ENCODE assay signal across 8 mouse cellular contexts in the genomic region with DNA sequence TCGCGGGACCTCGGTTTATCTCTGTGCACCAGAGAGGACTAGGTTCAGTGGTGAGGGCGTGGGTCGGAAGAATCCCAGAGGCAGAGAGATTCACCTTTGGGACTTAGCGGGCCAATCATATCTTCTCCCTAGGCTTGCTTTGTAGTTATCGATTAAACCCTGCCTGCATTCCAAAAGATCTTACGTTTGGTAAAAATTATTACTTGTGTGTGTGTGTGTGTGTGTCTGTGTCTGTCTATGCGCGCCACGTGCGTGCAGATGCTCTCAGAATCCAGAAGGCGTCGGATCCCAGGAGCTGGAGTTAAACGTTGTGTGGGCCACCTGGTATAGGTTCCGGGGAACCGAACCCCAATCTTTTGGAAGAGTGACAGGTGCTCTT. TPM values are rescaled to one million over a fixed set of nuclear protein-coding genes. Genes with fewer than 3 reads are reported as not detected.
DNase-seq lines count a peak whose midpoint lies in the region; ATAC-seq and TF ChIP-seq lines count a peak whose summit lies in the region.

No protein-coding gene starts in this region.

- intact Hi-C loops in heart, postnatal 36 days (cut with DNase I): no loop called here
- intact Hi-C loops in left cerebral cortex, postnatal 36 days (cut with DNase I): no loop called here

- H3K4me1 ChIP-seq in heart, embryonic 12.5 days (replicated peaks): peaks cover 13% of the 10 kb centered on the region
- H3K4me1 ChIP-seq in E14TG2a.4 (replicated peaks; ENCODE audit: low read depth, low read length): peaks cover 30% of the 10 kb centered on the region
- peaks cover 34% of the 10 kb centered on the region for H3K4me1 ChIP-seq in forebrain, embryonic 10.5 days
- H3K4me1 ChIP-seq in liver, embryonic 13.5 days (replicated peaks): peaks cover 27% of the 10 kb centered on the region

- H3K4me3 ChIP-seq in heart, embryonic 12.5 days: peak overlapping the region; percentile 85
- H3K4me3 ChIP-seq in E14TG2a.4 (replicated peaks; ENCODE audit: low read length): peak overlapping the region; percentile 93
- peak overlapping the region; percentile 82 for H3K4me3 ChIP-seq in forebrain, embryonic 10.5 days
- peak overlapping the region; percentile 73 for H3K4me3 ChIP-seq in liver, embryonic 13.5 days (replicated peaks)

- no peaks in the 10 kb centered on the region for H3K36me3 ChIP-seq in heart, embryonic 12.5 days
- H3K36me3 ChIP-seq in E14TG2a.4 (ENCODE audit: insufficient read depth, low read length): peaks cover 33% of the 10 kb centered on the region
- H3K36me3 ChIP-seq in forebrain, embryonic 10.5 days (replicated peaks): peaks cover 32% of the 10 kb centered on the region
- H3K36me3 ChIP-seq in liver, embryonic 13.5 days: peaks cover 8% of the 10 kb centered on the region

- peak overlapping the region; percentile 58 for H3K27ac ChIP-seq in heart, embryonic 12.5 days (ENCODE audit: poor library complexity, severe bottlenecking)
- H3K27ac ChIP-seq in forebrain, embryonic 10.5 days: peak overlapping the region; percentile 95
- H3K27ac ChIP-seq in liver, embryonic 13.5 days: peak overlapping the region; percentile 60

- 5% methylated on average over 17 of the region's 17 CpGs for WGBS in heart, embryonic 12.5 days
- 3% methylated on average over 17 of the region's 17 CpGs for WGBS in forebrain, embryonic 10.5 days
- WGBS in liver, embryonic 13.5 days (ENCODE audit: insufficient replicate concordance): 7% methylated on average over 17 of the region's 17 CpGs

- H3K27me3 ChIP-seq in heart, embryonic 12.5 days (replicated peaks): no peaks in the 10 kb centered on the region
- no peaks in the 10 kb centered on the region for H3K27me3 ChIP-seq in E14TG2a.4 (ENCODE audit: insufficient read depth, low read length)
- no peaks in the 10 kb centered on the region for H3K27me3 ChIP-seq in forebrain, embryonic 10.5 days (ENCODE audit: poor library complexity, severe bottlenecking)
- H3K27me3 ChIP-seq in liver, embryonic 13.5 days: no peaks in the 10 kb centered on the region

- peak overlapping the region; percentile 68 for H3K4me2 ChIP-seq in heart, embryonic 12.5 days
- H3K4me2 ChIP-seq in liver, embryonic 13.5 days: peak overlapping the region; percentile 73

- H3K9me3 ChIP-seq in heart, embryonic 12.5 days (replicated peaks): no peaks in the 10 kb centered on the region
- peaks cover 35% of the 10 kb centered on the region for H3K9me3 ChIP-seq in E14TG2a.4 (ENCODE audit: low read length)
- H3K9me3 ChIP-seq in forebrain, embryonic 10.5 days: peaks cover 12% of the 10 kb centered on the region; the same call in 1 of the 2 replicates
- H3K9me3 ChIP-seq in liver, embryonic 13.5 days (replicated peaks): no peaks in the 10 kb centered on the region

- no peak for DNase-seq in heart, postnatal 36 days
- DNase-seq in forebrain, embryonic 10.5 days (ENCODE audit: extremely low spot score, low spot score): no peak
- no peak for DNase-seq in liver, embryonic 13.5 days
- DNase-seq in adrenal gland, adult 8-10 months: no peak
- DNase-seq in adrenal gland, postnatal 14 days: no peak
- DNase-seq in left cerebral cortex, postnatal 36 days (ENCODE audit: low spot score in 2 of 2): no peak

- peak overlapping the region; percentile 87 for H3K9ac ChIP-seq in heart, embryonic 12.5 days
- H3K9ac ChIP-seq in liver, embryonic 13.5 days: peak overlapping the region; percentile 77

- no peak for TF ChIP-seq CTCF in E14TG2a.4 (conservative IDR thresholded peaks at IDR 0.05; ENCODE audit: low read length)

- ATAC-seq in heart, embryonic 12.5 days (ENCODE audit: insufficient number of reproducible peaks, low FRiP score): no peak
- no peak for ATAC-seq in liver, embryonic 13.5 days (ENCODE audit: low read depth)

RNA-seq across cellular contexts. Expression of a gene that starts 0.3 kb away (rescaled TPM):
- polyA plus RNA-seq in heart, embryonic 12.5 days (2016; fragmentation: Nextera tagmentation; extraction: Ambion mirVana): 39.9 and 40.5 TPM in 2 replicates
- total RNA-seq in heart, postnatal 36 days (2021): 10 to 100 TPM; 29.0 to 32.7 TPM
- 65.4 and 67.8 TPM in 2 replicates for polyA plus RNA-seq in forebrain, embryonic 10.5 days (2016; fragmentation: Nextera tagmentation; extraction: Ambion mirVana)
- polyA plus RNA-seq in liver, embryonic 13.5 days (2015; fragmentation: Nextera tagmentation; extraction: Ambion mirVana): 27.7 and 32.0 TPM in 2 replicates
- total RNA-seq in adrenal gland, adult 8-10 months (2022): 10 to 100 TPM; 28.0 to 34.1 (median 32.0) TPM
- 27.6 and 27.9 TPM in 2 replicates for total RNA-seq in adrenal gland, postnatal 14 days (2021)
- 10 to 100 TPM; 27.1 to 30.1 TPM for total RNA-seq in left cerebral cortex, postnatal 36 days (2021)

RNA-seq across cellular contexts. Expression of a gene that starts 0.6 kb away (rescaled TPM):
- polyA plus RNA-seq in heart, embryonic 12.5 days (2016; fragmentation: Nextera tagmentation; extraction: Ambion mirVana): 6.1 and 6.8 TPM in 2 replicates
- total RNA-seq in heart, postnatal 36 days (2021): 1 to 10 TPM in 1 of 2 experiments, under 1 TPM in 1; 0.35 to 1.2 TPM
- polyA plus RNA-seq in forebrain, embryonic 10.5 days (2016; fragmentation: Nextera tagmentation; extraction: Ambion mirVana): 16.2 and 17.7 TPM in 2 replicates
- 5.7 and 7.0 TPM in 2 replicates for polyA plus RNA-seq in liver, embryonic 13.5 days (2015; fragmentation: Nextera tagmentation; extraction: Ambion mirVana)
- total RNA-seq in adrenal gland, adult 8-10 months (2022): 1 to 10 TPM; 1.5 to 3.2 (median 2.0) TPM
- total RNA-seq in adrenal gland, postnatal 14 days (2021): 2.0 and 2.4 TPM in 2 replicates
- total RNA-seq in left cerebral cortex, postnatal 36 days (2021): 1 to 10 TPM; 1.2 to 1.8 TPM

RNA-seq across cellular contexts. Expression of a gene that starts 37.6 kb away (rescaled TPM):
- 2.6 and 2.9 TPM in 2 replicates for polyA plus RNA-seq in heart, embryonic 12.5 days (2016; fragmentation: Nextera tagmentation; extraction: Ambion mirVana)
- total RNA-seq in heart, postnatal 36 days (2021): 10 to 100 TPM; 11.6 to 11.8 TPM
- 6.3 and 7.1 TPM in 2 replicates for polyA plus RNA-seq in forebrain, embryonic 10.5 days (2016; fragmentation: Nextera tagmentation; extraction: Ambion mirVana)
- 0.51 and 0.72 TPM in 2 replicates for polyA plus RNA-seq in liver, embryonic 13.5 days (2015; fragmentation: Nextera tagmentation; extraction: Ambion mirVana)
- 10 to 100 TPM in 3 of 4 experiments, 1 to 10 TPM in 1; 9.1 to 13.8 (median 10.6) TPM for total RNA-seq in adrenal gland, adult 8-10 months (2022)
- total RNA-seq in adrenal gland, postnatal 14 days (2021): 8.9 and 10.7 TPM in 2 replicates
- 10 to 100 TPM; 31.8 to 32.1 TPM for total RNA-seq in left cerebral cortex, postnatal 36 days (2021)

RNA-seq across cellular contexts. Expression of a gene that starts 51.9 kb away (rescaled TPM):
- polyA plus RNA-seq in heart, embryonic 12.5 days (2016; fragmentation: Nextera tagmentation; extraction: Ambion mirVana): not detected in 2 replicates
- total RNA-seq in heart, postnatal 36 days (2021): under 1 TPM in 1 of 2 experiments, not detected in 1; 0.43 TPM
- 3.8 and 6.1 TPM in 2 replicates for polyA plus RNA-seq in forebrain, embryonic 10.5 days (2016; fragmentation: Nextera tagmentation; extraction: Ambion mirVana)
- 0.19 TPM in 1 of 2 replicates, not detected in the other for polyA plus RNA-seq in liver, embryonic 13.5 days (2015; fragmentation: Nextera tagmentation; extraction: Ambion mirVana)
- total RNA-seq in adrenal gland, adult 8-10 months (2022): under 1 TPM in 2 of 4 experiments, not detected in 2; 0.38 to 0.68 TPM
- 0.41 and 0.94 TPM in 2 replicates for total RNA-seq in adrenal gland, postnatal 14 days (2021)
- total RNA-seq in left cerebral cortex, postnatal 36 days (2021): 1 to 10 TPM; 3.4 to 5.9 TPM
